Mouse (Mus musculus) retina, adult 2 months (tissue): ENCODE measurements around the gene Olfr1076.
"Not testable (repeated sequence)": the region's sequence is repeated elsewhere in the genome, so short reads cannot be mapped to it uniquely, and the experiment has no call there.

Experiments
- DNase-seq: peaks from one replicate; pipeline ENCODE4 v3.0.0-alpha.2; 2012; ENCODE audit warnings: low read depth, low spot score

Olfr1076 gene

GRCm38 (mm10) chr2:86508161-86508560, at the start of gene Olfr1076:
TSS of gene Olfr1076 (plus strand) at chr2:86508461.
- DNase-seq = no peak

- no peak for DNase-seq
Observed at GRCm38 (mm10) chr2:86460434-86460833, 47.8 kb upstream of the Olfr1076 start.

GRCm38 (mm10) chr2:86464442-86465109, 43.7 kb upstream of the Olfr1076 start:
- DNase-seq = no peak

GRCm38 (mm10) chr2:86487286-86487685, 21.0 kb upstream of the Olfr1076 start, which contains the start of gene Olfr228:
TSS of gene Olfr228 (minus strand) at chr2:86487386.
- no peak for DNase-seq

GRCm38 (mm10) chr2:86530991-86531390, 22.7 kb downstream of the Olfr1076 start:
- no peak for DNase-seq

- DNase-seq = no peak
Observed at GRCm38 (mm10) chr2:86542380-86542779, 34.1 kb downstream of the Olfr1076 start, which contains the start of gene Olfr1079. TSS of gene Olfr1079 (minus strand) at chr2:86542480.

- DNase-seq = not testable (repeated sequence)
Observed at GRCm38 (mm10) chr2:86558135-86558534, 49.9 kb downstream of the Olfr1076 start, which contains the start of gene Olfr1080. TSS of gene Olfr1080 (minus strand) at chr2:86558235.
